Mouse (Mus musculus) midbrain, postnatal 0 days (tissue): ENCODE data around the gene Sult6b2. TPM values are rescaled to one million over a fixed set of nuclear protein-coding genes. Genes with fewer than 3 reads are reported as not detected.

ENCODE experiments used
- ATAC-seq: fragments of 200-750 bp; cut with Nextera tagmentation; 2 replicates; pipeline ENCODE4 v1.8.0; 2017; ENCODE audit warnings: moderate number of reproducible peaks, mild to moderate bottlenecking, moderate TSS enrichment, moderate library complexity; ENCODE audit not compliant: low FRiP score
- DNase-seq: peaks from one replicate; pipeline ENCODE4 v3.0.0-alpha.2; 2015; ENCODE audit warnings: low spot score
- H3K27ac ChIP-seq: fragments of 300-500 bp; sonication (generic); 2 replicates; pipeline ENCODE4 v1.5.1; 2014; ENCODE audit warnings: low read depth, mild to moderate bottlenecking, low read length, mixed read lengths
- H3K27me3 ChIP-seq: fragments of 300-500 bp; sonication (generic); 2 replicates; pipeline ENCODE4 v1.6.1; 2014; ENCODE audit warnings: low read length, control low read depth, mixed read lengths; ENCODE audit not compliant: insufficient read depth
- H3K36me3 ChIP-seq: fragments of 300-500 bp; sonication (generic); 2 replicates; pipeline ENCODE4 v1.6.1; 2014; ENCODE audit warnings: low read length, control low read depth, mixed read lengths; ENCODE audit not compliant: insufficient read depth
- H3K4me1 ChIP-seq: fragments of 300-500 bp; sonication (generic); 2 replicates; pipeline ENCODE4 v1.6.1; 2014; ENCODE audit warnings: mild to moderate bottlenecking, control low read depth, antibody characterized with exemption, low read length, mixed read lengths; ENCODE audit not compliant: insufficient read depth
- H3K4me2 ChIP-seq: fragments of 300-500 bp; sonication (generic); 2 replicates; pipeline ENCODE4 v1.6.1; 2014; ENCODE audit warnings: low read depth, mild to moderate bottlenecking, low read length, mixed read lengths; ENCODE audit not compliant: poor library complexity, severe bottlenecking
- H3K4me3 ChIP-seq: fragments of 300-500 bp; sonication (generic); 2 replicates; pipeline ENCODE4 v1.5.1; 2014; ENCODE audit warnings: low read depth, mild to moderate bottlenecking, low read length, moderate library complexity
- H3K9ac ChIP-seq: fragments of 300-500 bp; sonication (generic); replicated peaks from 2 replicates; pipeline ENCODE4 v1.6.1; 2014; ENCODE audit warnings: mild to moderate bottlenecking, low read length, moderate library complexity, mixed read lengths; ENCODE audit not compliant: poor library complexity, severe bottlenecking
- H3K9me3 ChIP-seq: fragments of 300-500 bp; sonication (generic); 2 replicates; pipeline ENCODE4 v1.6.1; 2016; ENCODE audit warnings: low read length, control low read depth
- CTCF ChIP-seq: IDR thresholded peaks from 2 replicates; pipeline ENCODE4 v1.5.1; 2016; ENCODE audit warnings: antibody characterized with exemption, mild to moderate bottlenecking
- WGBS: fragments of 180-500 bp; shearing (Covaris S2); extraction: QIAGEN DNeasy Blood & Tissue Kit; methylation state at CpG from one replicate; pipeline ENCODE4 v1.1.7; 2014; 5-methylcytosine and 5-hydroxymethylcytosine counted together
- polyA plus RNA-seq: library from polyadenylated mRNA; unstranded; fragments of >200 nt; fragmentation: Nextera tagmentation; extraction: Ambion mirVana; gene quantifications from 2 replicates; pipeline ENCODE4 v1.2.1, GENCODE M21; 2015
- total RNA-seq: library from RNA; depleted of rRNA; stranded (reverse); fragments of >200 nt; gene quantifications from 2 replicates; pipeline ENCODE4 v1.2.3, GENCODE M21; 2014

The Sult6b2 gene
- total and polyA plus RNA-seq, 2 experiments from 2014 or later: 0.33 TPM; not detected in 1

- Histone ChIP-seq H3K9me3 (no peaks in the 10 kb centered on the region), H3K4me3 (peak within 1 kb of the TSS; percentile 88), H3K4me2 (peak within 1 kb of the TSS; percentile 68), H3K4me1 (peaks cover 9% of the 10 kb centered on the region; the same call in 1 of the 2 replicates), H3K36me3 (peaks cover 7% of the 10 kb centered on the region; the same call in 1 of the 2 replicates), H3K9ac (peak within 1 kb of the TSS; percentile 78), H3K27me3 (no peaks in the 10 kb centered on the region), H3K27ac (peak within 1 kb of the TSS; percentile 85)
- WGBS: under 1% methylated on average over 44 of the region's 68 CpGs
- ATAC-seq: peak; percentile 93
- TF ChIP-seq CTCF: no peak
- DNase-seq: peak; percentile 94
Observed at GRCm38 (mm10) chr6:142756507-142757333, 47.6 kb downstream of the Sult6b2 start, which contains the start of gene Cmas. TSS of gene Cmas (plus strand) at chr6:142756686.

DNA sequence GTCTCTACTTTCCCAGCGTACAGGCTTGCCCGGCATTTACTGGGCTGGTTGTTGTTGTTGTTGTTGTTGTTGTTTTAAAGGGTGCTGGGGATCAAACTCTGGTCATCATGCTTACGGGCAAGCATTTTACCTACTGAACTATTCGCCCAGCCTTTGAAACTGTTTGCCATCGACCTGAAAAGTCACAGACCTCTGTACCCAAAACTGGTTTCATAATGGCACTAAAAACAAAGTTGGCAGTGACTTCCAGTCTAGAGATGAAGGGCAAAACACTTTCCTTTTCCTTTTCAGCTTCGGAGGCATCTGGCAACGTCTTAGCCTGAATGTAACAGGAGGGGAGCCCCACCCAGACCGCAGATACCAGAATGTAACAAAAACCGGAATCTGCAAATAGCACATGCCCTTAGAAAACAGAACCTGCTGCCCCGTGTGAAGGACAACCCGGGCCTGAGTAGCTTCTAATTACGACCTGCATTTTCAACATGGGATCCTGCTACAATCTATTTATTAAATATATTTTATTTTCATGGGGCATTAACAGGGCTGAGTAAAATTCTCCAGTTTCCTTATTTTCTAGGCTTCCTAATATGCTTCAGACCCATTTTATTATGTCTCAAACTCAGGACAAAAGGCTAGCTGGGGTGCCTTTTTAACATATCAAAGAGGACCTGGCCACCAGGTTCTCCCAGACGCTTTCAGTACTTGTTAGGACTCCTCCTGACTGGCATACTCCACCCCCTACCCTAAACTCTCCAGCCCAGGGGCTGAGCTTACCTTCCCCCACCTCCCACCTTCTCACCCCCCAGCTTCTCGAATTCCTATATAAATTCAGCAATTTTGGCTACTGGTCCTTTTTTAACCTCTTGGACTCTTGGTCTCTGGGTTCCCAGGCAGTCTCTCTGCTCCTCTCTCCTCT lies 51.7 kb downstream of the Sult6b2 start:
- Histone ChIP-seq H3K9ac (no peak overlapping the region), H3K27me3 (no peaks in the 10 kb centered on the region), H3K36me3 (no peaks in the 10 kb centered on the region), H3K9me3 (no peaks in the 10 kb centered on the region), H3K4me1 (0 out of 2 replicates have a peak, but pooled peaks cover under 1% of the 10 kb centered on the region), H3K27ac (no peak overlapping the region), H3K4me2 (no peak overlapping the region), H3K4me3 (no peak overlapping the region)
- DNase-seq (no peak), ATAC-seq (no peak)
- WGBS: 44% methylated on average over 14 of the region's 14 CpGs
- no peak for TF ChIP-seq CTCF

- H3K9me3 ChIP-seq: no peaks in the 10 kb centered on the region
- WGBS: 52% methylated on average over 9 of the region's 9 CpGs
Observed at GRCm38 (mm10) chr6:142751365-142751764, 52.9 kb downstream of the Sult6b2 start.

GRCm38 (mm10) chr6:142748057-142748708 lies 56.1 kb downstream of the Sult6b2 start:
- WGBS: 74% methylated on average over 8 of the region's 8 CpGs
- no peaks in the 10 kb centered on the region for H3K4me1 ChIP-seq
- H3K9ac ChIP-seq: no peak overlapping the region
- no peaks in the 10 kb centered on the region for H3K27me3 ChIP-seq
- no peak for ATAC-seq
- no peak overlapping the region for H3K4me2 ChIP-seq
- no peak overlapping the region for H3K27ac ChIP-seq
- H3K36me3 ChIP-seq: no peaks in the 10 kb centered on the region
- no peaks in the 10 kb centered on the region for H3K9me3 ChIP-seq
- peak; percentile 10 for DNase-seq
- no peak for TF ChIP-seq CTCF
- H3K4me3 ChIP-seq: no peak overlapping the region

More at GRCm38 (mm10) chr6:142751365-142751764, 52.9 kb downstream of the Sult6b2 start:
- no peak overlapping the region for H3K9ac ChIP-seq
- no peak for TF ChIP-seq CTCF
- H3K36me3 ChIP-seq: no peaks in the 10 kb centered on the region
- H3K4me2 ChIP-seq: no peak overlapping the region
- H3K27ac ChIP-seq: no peak overlapping the region
- DNase-seq: peak; percentile 61
- no peak overlapping the region for H3K4me3 ChIP-seq
- H3K27me3 ChIP-seq: no peaks in the 10 kb centered on the region
- H3K4me1 ChIP-seq: no peaks in the 10 kb centered on the region
- peak; percentile 32; the same call in 1 of the 2 replicates for ATAC-seq

DNA sequence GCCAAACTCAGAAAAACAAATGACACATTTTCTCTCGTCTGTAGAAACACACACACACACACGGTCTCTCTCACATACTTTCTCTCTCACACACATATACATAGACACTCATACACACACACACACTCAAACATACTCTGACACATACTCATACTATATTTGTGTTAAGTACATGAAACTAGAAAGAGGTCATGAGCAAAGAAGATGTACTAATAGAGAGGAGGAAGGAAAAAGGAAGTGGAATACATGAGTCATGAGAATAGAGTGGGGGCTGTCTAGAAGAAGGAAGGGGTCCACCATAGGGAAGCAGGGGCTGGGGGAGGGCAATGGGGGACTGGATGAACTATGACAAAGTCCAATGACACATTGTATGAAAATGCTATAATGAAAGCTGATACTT lies 57.1 kb downstream of the Sult6b2 start:
- no peaks in the 10 kb centered on the region for H3K4me1 ChIP-seq
- no peak for DNase-seq
- 85% methylated on average over 2 of the region's 2 CpGs for WGBS

More for the DNA sequence above, 57.1 kb downstream of the Sult6b2 start:
- Histone ChIP-seq H3K4me2 (no peak overlapping the region), H3K9ac (no peak overlapping the region), H3K4me3 (no peak overlapping the region), H3K27ac (no peak overlapping the region), H3K27me3 (no peaks in the 10 kb centered on the region), H3K9me3 (no peaks in the 10 kb centered on the region), H3K36me3 (no peaks in the 10 kb centered on the region)
- no peak for TF ChIP-seq CTCF
- no peak for ATAC-seq
